Mouse (Mus musculus) mesoderm, embryonic 11.5 days (tissue): ENCODE results near the gene AL731706.1.
A peak's percentile ranks its signal among the peaks of the same experiment; 100 is the strongest.
"Not testable (repeated sequence)": the region's sequence is repeated elsewhere in the genome, so short reads cannot be mapped to it uniquely, and the experiment has no call there.

ENCODE experiments used
- DNase-seq: peaks from one replicate; pipeline ENCODE4 v3.0.0-alpha.2; 2012; ENCODE audit warnings: low read depth, low spot score

The AL731706.1 gene

DNA sequence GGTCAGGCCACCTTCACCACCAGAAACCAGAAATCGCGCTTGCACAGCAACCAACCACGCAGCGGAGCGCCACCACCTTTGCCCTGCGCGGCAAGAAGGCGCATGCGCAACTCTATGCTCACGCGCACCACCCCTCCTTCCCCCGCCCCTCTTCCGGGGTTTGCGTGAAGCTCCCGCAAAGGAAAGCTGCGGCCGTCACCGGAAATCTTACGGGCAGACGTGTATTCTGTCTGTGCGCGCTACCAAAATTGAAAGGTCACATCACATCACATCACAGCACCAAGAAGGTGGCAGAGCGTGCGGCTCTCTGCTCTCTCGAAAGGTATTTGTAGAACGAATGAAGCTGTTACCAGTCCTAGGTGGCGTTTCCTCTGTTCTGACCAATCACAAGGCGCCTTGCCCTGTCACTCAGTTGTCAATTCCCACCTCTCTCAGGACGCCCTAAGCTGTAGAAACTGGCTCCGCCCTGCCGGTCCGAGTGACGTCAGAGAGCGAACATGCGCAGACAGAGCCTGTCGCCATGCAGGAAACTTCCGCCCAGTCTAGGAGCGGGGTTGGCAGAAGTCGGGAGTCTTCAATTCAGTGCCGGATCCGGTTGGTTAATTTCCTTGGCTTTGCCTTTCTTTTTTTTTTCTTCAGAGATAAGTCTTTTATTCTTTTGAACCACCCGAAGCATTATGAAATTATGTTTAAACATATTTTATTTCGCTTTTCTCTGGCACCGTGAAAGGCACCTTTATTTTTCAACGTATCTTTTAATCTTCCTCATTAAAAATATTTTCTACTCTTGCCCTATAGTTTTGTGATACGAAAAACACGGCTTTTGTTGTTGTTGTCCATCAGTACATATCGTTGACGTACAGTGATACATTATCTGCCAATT is at the start of gene AL731706.1, which contains the start of the genes Slx4ip and Mkks:
AL731706.1 (minus strand) TSS at position 322 of the 883 bp plus-strand sequence.
Slx4ip (plus strand) TSS at position 151 of the 883 bp plus-strand sequence.
Mkks (minus strand) TSS at position 322 of the 883 bp plus-strand sequence.
- DNase-seq = peak; percentile 100

DNA sequence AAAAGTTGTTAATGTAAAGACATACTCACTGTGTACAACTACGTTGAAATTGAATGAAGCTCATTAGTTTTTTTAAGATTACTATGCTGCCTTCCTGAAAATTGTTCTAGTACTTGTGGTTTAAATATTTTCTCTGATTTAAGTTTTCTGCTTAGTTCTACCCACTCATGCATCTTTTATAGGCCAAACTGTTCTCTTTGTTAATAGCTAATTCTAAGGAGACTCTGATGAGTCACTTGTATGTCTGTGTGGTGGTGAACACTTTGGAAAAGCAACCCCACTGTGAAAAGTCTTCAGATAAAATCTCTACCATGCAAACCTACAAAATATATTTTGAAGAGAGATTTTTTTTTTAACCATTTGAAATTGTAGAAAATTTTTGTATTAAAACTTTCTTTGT is 47.1 kb upstream of the AL731706.1 start:
- no peak for DNase-seq

DNA sequence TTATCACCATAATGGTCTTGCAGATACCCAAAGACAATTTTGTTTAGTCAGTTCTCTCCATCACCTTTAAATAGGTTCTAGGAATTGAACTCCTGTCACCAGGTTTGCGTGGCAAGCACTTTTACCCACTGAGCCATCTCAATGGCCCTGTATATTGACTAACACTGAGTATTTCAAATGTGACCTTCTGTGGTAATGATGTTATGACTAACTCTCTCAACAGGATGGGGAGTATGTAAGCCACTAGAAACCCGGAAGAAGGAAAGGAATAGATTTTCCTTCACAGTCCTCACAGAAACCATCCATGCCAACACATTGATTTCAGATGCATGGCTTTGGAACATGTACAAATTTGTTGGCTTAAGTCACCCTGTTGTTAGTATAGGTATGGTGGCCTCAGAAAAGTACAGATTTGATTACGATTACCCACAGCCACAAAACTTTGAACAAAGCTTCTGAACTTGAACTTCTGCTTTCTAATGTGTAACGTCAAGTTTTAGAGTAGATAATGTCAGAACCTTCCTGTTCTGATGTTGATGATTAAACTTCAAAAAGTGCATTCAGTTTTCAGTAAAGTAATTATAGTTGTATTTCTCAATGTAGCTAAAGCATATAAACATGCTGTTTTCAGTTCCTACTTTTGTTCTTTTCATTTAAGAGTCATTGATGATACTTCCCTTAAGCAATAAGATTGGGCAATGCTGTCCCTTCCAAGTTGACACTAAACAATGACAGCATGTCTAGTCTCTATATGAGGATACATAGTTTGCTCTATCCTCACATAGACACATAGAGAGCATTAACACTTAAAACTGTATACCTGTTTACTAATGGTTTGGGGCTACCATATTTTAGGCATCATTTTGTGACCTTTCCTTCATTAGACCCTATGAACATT is 45.5 kb upstream of the AL731706.1 start:
- DNase-seq = no peak

DNA sequence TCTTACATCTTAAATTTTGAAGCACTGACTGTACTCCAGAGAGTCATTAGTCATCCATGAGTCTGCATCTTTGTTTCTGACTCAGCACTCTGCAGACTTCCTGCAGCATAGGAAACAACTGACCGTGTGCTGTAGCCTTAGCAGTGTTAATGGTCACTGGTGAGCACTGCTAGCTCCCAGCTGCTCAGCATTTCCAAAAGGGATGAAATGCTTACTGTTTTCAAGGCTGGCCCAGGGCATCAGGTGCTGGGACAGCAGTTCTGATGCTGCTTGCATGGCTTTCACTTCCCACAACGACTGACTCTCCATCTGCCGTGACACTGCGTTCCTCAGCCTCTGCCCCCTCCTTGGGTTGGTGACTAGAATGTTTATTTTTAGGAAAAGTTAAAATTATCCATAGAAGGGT is 29.8 kb upstream of the AL731706.1 start:
- peak; percentile 32 for DNase-seq

DNA sequence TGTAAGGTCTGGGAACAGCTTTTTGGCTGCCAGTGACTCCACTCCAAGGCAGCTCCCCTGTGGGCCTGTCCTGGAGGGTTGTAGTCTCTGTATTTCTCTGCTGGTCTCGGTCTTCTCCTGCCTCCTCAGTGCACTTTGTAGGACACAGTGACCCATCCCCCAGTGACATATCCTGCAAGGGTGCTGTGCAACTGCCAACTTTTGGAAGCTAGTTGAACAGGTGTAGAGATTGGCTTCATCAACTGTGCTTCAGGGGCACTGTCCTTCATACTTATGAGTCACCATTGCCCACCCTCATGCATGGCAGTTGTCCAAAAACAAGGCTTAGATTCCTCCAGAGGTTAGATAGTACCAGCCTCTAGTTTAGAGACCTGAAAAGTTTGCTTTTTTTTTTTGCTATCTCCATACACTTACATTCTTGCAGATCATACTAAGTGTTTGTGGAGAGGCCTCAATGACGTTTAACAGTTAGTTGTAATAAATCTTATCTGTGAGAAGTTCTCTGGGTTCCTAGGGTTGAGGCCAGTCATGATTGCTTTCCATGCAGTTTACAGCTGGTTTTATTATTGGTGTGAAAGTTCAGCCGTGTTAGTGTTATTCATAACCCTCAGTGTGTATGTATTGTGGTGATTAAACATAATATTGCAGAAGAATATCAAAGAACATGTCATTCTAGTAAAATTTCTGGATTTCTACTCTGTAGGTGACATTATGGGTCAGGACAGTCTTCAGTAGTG is 29.2 kb upstream of the AL731706.1 start:
- DNase-seq = no peak

DNA sequence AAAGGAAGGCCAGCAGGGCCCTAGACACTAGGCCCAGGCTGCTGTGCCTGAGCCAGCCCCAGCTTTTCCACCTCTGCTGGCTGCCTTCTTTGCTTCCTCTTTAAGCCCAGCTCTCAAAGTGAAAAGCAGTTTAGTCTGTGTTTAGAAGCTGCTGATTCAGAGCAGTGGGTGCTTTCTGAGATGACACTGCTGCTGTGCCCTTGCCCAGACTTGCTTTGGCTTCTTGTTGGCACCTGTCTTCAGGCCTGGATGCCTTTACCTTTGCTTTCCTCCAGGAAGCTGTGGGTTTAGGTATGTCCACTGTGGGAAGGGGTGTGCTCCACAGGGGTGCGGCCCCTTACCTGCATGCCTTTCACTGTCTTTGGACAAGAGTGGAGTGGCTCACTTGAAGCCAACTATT is 28.2 kb upstream of the AL731706.1 start:
- no peak for DNase-seq

DNA sequence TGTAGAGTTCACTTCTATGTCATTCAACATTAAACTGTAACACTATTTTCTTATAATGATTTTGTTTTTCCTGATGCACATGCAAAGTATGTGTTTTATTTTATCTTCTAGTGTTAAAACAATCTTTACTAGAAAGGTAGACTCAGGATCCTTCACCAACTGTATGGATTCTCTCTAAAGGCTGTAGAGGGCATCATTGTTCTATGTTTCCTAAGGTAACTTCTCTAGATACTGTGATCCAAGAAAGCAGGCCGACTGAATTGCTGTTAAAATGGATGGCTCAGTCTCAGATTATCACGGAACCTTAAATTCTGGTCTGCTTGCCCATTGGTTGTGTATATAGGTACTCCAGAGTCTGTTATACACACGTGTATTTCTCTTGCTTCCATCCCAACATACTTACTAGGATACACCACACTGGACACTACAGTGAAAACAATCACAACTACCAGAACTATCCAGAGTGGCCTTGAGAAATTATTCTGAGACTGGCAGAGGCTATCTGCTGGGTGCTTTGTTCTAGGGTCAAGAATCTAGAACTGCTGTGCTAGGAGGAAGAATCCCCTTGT is 23.2 kb upstream of the AL731706.1 start:
- no peak for DNase-seq

DNA sequence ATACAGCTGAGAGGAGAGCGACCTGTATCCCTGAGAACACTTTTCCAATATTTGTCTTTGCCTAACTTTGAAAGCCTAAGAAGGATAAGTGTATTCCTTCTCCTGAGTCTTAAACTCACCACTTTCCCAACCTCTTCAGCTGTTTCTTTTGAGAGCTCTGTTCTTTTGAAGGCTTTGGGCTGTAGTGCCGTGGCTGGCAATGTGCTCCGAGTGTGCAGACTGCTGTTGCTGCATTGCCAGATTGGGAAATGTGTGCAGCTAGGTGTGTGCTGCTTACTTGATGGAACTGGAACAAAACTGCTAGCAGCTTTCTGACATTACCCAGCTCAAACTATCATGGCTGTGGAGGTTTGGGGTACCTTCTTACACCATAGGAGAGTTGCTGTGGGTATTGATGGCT is 21.8 kb upstream of the AL731706.1 start:
- DNase-seq = no peak

DNA sequence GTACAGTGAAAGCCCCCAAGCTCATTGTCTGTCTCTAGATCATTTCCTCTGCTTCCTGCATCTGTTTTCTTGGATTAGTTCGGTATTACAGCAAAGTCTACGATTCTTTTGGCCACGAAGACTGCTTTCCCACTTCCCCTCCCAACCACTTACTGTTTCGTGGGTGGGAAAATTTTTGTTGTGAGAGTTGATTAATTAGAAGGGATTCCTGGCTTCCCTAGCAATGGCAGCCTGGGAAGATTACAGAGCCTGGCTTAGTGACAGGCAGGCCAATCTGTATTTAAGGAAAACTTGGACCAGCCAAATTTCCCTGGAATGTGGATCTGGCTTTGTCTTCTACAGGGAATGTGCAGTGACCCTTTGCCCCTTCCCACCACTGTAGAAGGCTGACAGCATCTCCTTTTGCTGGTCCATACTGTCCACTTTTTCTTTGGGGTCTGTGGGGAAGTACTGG is 20.8 kb upstream of the AL731706.1 start:
- DNase-seq = peak; percentile 49

DNA sequence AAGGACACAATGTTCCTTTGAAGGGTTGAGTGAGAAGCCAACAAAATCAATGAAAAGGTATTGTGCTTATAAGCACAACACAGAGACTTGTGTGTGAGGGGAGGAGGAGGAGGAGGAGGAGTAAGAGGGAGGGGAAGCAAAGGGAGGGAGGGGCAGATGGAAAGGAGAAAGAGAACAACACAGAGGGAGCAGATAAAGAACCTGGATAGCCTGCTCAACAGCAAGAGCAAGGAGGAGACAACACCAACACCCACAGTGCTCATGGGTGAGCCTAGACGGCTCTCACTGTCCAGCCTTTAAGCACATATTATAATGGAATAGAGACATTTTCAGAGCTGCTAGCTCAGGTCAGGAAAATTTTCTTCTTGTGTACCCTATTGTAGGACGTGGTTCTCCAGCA is 18.1 kb upstream of the AL731706.1 start:
- no peak for DNase-seq

DNA sequence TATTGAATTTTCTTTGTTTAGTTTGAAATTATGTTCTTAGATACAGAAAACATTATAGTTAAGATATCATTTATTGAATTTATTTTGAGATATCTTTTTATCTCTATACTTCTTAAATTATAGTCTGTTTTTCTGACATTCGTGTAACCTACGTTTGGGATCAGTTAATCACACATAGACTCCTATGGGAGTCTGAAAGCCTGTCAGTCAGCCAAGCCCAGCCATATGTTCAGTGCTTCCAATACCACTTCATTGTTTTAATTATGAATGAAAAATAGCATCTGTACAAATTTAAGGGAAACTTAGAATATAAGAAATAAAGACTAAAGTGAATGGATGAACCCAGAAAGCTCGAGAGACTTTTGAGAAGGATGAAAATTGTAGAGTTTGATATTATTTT is 17.4 kb upstream of the AL731706.1 start:
- no peak for DNase-seq

DNA sequence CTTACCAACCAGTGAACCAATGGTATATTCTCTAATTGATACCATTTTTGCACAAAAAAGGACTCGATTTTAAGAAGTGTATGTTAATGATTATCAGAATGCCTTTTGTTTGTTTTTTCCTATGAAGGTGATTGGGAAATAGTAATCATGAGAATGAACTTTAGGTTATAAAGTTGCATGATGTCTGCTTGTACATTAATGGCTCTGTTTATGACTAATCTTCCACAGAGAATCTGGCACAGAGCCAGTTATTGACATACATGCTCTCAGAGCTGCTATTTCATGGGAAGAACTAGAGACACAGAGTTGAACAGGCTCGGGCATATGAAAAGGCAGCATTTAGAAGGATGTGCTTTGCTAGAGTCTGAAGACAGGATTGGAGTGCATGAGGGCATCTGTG is 4.9 kb upstream of the AL731706.1 start:
- no peak for DNase-seq

DNA sequence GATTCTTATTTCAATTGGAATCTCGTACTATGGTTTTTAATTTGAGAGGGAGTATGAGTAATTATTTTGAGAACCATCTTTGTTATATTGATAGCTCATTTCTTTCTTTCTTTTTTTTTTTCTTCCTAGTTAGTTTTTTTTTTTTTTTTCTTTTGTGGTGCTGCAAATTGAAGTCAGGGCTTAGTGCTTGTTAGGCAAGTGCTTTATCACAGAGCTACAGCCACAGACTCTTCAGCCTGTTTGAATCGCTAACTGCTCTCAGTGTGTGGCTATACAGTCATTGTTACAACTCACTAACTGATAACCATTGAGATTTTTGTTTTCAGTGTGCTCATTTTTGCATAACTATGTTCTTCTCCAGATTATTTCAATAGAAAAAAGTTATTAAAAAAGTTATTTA is 3.3 kb upstream of the AL731706.1 start:
- no peak for DNase-seq

DNA sequence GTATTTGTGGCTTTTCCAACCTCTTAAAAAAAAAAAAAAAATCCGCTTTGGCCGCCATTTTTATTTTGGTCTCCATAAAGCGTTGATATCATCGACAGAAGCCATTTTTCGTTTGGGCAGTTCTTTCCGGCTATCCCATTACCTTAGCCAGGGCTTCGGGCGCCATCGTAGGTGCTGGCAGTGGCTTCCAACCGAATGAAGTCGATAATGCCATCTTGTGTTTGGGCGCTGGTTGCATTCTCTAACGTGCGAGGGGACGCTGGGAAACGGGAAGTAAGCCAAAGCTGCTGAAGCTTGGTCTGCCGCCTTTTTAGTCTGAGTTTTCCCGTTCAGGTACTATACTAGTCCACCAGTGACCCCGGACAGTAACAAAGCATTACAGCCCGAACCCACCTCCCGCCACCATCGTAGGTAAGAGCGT is 772 bp upstream of the AL731706.1 start:
- DNase-seq = peak; percentile 96

DNA sequence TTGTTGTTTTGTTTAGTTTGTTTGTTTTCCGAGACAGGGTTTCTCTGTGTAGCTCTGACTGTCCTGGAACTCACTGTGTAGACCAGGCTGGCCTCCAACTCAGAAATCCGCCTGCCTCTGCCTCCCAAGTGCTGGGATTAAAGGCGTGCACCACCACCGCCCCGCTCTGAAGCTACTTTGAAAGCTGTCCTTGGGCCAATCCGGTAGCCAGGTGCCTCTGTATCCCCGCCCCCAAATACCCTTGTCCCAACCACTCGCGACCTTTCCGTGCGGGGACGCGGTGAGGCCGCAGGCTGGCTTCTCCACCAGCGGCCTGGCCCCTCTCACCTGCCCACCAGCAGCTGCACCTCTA is 497 bp downstream of the AL731706.1 start:
- not testable (repeated sequence) for DNase-seq

DNA sequence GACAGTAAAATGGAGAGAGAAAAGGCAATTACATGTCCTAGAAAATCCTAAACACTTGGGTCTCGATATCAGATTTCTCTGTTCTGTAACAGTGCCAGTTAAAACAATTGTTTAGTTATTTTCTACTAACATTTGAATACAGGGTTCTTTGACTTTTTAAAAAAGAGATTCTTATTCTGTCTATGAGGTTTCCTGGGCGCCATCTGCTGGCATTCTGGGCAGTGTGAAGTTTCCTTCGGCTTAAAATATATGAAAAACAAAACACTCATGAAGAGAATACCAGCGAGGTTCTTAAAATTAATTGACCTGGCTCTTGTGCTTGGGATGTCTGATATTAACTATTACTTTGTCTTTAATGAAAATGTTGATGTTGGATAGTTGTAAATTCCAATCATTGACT is 4.3 kb downstream of the AL731706.1 start:
- DNase-seq = no peak

DNA sequence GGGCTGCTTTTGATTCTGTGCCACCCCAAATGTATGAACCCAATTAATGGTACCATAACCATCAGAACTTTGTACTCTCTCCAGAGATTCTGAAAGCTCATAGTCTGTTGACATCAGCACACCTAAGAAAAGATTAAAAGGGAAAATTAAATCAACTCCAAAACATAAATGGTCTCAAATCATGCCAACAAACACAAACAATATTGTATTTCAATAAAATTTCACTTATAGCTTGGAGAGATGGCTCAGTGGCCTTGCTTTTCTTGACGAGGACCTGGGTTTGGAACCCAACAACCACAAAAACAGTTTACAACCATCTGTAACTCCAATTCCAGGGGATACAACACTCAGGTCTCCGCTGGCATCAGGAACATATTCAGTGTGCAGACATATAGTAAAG is 5.6 kb downstream of the AL731706.1 start, which contains the start of gene AL731706.2:
AL731706.2 (minus strand) TSS at position 101 of the 400 bp plus-strand sequence.
- DNase-seq = no peak

DNA sequence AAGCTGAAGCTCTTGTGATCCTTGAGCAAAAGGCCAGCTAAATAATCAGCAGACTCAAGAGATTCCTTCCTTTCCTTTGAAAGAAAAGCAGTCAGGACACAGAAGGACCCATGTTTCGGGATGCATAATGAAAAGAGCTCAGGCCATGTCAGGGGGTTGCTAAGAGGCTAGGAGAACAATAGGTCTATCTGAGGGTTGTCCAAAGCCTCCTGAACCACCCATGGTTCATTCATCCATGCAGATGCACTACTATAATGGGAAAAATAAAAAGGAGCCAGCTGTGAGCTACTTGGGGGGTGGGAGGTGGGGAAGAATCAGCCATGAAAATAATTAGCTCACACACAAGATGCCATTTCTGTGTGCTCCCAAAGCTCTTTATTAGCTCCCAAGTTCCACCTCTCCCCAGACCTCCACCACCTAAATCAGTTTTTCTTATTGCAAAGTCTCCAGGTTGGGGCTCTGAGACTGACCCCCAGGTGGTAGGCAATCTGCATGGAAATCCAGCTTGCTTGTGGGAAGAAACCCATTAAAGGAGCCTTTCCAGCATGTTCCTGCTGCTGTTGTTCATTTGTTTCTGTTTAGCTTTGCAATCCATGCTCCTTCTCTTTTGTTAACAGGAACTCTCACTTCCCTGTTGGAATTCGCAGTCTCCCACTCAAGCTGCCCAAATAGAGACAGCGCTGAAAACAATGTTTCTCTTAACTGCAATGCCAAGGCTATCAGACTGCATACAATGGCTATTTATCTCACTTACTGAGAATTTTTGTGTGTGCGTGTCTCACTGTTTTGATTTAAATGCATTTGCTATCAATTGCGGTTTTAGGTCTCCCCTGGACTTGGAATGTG is 36.4 kb downstream of the AL731706.1 start:
- DNase-seq = no peak

DNA sequence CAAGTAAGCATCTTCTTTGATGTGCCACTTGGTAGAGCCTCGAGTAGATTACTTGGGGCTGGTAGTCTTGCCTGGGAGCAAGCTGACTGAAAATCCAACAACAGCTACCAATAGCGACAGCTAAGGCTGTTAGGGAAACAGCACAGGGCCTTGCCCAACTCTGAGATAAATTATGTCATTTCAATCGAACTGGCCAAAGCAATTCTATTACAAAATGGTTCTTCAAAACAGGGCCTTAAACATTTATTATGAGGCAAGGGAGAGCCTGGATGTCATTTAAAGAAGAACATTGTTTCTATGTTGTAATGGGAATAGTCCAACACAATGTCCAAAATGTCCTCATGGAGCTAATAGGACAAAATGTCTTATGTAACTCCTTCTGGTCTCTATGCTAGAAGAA is 40.8 kb downstream of the AL731706.1 start:
- no peak for DNase-seq

DNA sequence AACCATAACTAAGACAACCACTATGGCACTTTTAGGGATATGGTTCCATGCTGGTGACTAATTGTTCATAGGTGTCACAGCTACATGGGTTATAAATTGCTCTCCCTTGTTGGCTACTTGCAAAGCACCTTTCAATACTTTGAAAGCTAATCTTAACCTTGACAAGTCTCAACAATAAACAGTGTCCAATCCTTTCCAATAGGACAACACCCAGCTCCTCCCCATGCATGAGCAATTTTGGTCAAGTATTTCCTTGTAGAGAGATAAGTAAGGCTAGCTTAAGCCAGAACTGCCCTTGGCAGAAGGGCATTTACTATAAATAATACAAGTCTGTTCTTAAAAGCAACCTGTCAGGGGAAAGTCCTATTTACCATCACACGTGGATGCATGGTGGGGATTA is 53.2 kb downstream of the AL731706.1 start:
- no peak for DNase-seq
